Mouse (Mus musculus) megakaryocyte, embryonic 14.5 days (primary cell): ENCODE data around the gene Frs2.

Experiments
- FLI1 ChIP-seq: IDR thresholded peaks from 2 replicates; pipeline ENCODE4 v1.6.1; 2012; ENCODE audit warnings: low read length, inconsistent platforms, mixed read lengths
- GATA1 ChIP-seq: IDR thresholded peaks from 3 replicates; pipeline ENCODE4 v1.6.1; 2012; ENCODE audit warnings: mixed read lengths, low read length, inconsistent platforms, borderline replicate concordance

DNA sequence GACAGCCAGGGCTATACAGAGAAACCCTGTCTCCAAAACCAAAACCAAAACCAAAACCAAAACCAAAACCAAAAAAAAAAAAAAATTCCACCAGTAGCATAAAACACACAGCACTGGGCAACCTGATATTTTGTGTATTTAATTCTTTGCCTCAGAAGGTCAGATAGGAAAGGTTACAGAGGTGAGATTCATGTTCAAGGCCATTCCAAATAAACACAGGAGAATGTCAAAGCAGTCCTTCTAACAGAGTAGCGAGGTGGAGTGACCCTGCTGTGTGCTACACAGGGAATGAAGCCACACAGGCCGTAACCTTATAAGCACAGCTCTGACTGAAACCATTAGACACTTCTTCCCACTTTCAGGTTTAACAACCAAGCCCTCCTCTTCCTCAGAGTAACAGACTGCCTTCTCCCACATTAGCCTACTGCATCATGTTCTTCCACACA lies 66.4 kb downstream of the Frs2 start:
- TF ChIP-seq FLI1 = no peak
- no peak for TF ChIP-seq GATA1
